Mouse (Mus musculus) heart, embryonic 10.5 days (tissue): ENCODE measurements around the gene Hpdl. TPM values are rescaled to one million over a fixed set of nuclear protein-coding genes. Genes with fewer than 3 reads are reported as not detected.
"Not testable (repeated sequence)": the region's sequence is repeated elsewhere in the genome, so short reads cannot be mapped to it uniquely, and the experiment has no call there.

Experiments
- DNase-seq: peaks from one replicate; pipeline ENCODE4 v3.0.0-alpha.2; 2017; ENCODE audit warnings: low spot score
- H3K27ac ChIP-seq: fragments of 300-500 bp; sonication (generic); 2 replicates; pipeline ENCODE4 v1.5.1; 2016; ENCODE audit warnings: mild to moderate bottlenecking
- H3K27me3 ChIP-seq: fragments of 300-500 bp; sonication (generic); 2 replicates; pipeline ENCODE4 v1.6.1; 2016; ENCODE audit warnings: mild to moderate bottlenecking; ENCODE audit not compliant: poor library complexity, insufficient read depth, severe bottlenecking
- H3K36me3 ChIP-seq: fragments of 300-500 bp; sonication (generic); 2 replicates; pipeline ENCODE4 v1.6.1; 2016; ENCODE audit warnings: mild to moderate bottlenecking, moderate library complexity
- H3K4me1 ChIP-seq: fragments of 300-500 bp; sonication (generic); 2 replicates; pipeline ENCODE4 v1.6.1; 2016; ENCODE audit warnings: mild to moderate bottlenecking
- H3K4me3 ChIP-seq: fragments of 300-500 bp; sonication (generic); 2 replicates; pipeline ENCODE4 v1.5.1; 2016; ENCODE audit warnings: mild to moderate bottlenecking, moderate library complexity
- H3K9me3 ChIP-seq: fragments of 300-500 bp; sonication (generic); 2 replicates; pipeline ENCODE4 v1.6.1; 2016; ENCODE audit warnings: mild to moderate bottlenecking, moderate library complexity
- WGBS: fragments of 180-500 bp; shearing (Covaris S2); methylation state at CpG from one replicate; pipeline ENCODE4 v1.1.7; 2016; 5-methylcytosine and 5-hydroxymethylcytosine counted together
- polyA plus RNA-seq: library from polyadenylated mRNA; unstranded; fragments of >200 nt; fragmentation: Nextera tagmentation; extraction: Ambion mirVana; gene quantifications from 2 replicates; pipeline ENCODE4 v1.2.1, GENCODE M21; 2016

Hpdl gene
- polyA plus RNA-seq, result 0.73 and 1.3 TPM in 2 replicates

DNA sequence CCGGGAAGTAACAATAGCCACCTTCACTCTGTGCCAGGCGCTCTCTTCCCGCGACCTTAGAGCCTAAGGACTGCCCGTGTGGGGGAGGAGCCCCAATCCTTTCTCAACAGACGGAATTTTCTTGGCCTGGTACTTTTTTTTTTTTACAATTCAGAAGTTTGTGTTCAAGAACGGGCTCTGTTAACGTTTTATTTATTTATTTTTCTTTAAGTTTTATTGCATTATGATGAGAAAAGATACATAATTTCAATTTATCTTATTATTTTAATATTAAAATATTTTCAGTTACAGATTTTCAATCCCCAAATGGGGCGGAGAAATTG, at the start of gene Hpdl:
Hpdl (minus strand) TSS at position 14 of the 323 bp plus-strand sequence.
- H3K4me1 ChIP-seq, result peaks cover 23% of the 10 kb centered on the region
- no peak for DNase-seq
- WGBS, result 12% methylated on average over 9 of the region's 9 CpGs
- H3K36me3 ChIP-seq, result peaks cover 16% of the 10 kb centered on the region
- peak within 1 kb of the TSS; percentile 71 for H3K4me3 ChIP-seq
- H3K27me3 ChIP-seq, result peaks cover 33% of the 10 kb centered on the region
- peak within 1 kb of the TSS; percentile 81 for H3K27ac ChIP-seq
- H3K9me3 ChIP-seq, result no peaks in the 10 kb centered on the region

DNA sequence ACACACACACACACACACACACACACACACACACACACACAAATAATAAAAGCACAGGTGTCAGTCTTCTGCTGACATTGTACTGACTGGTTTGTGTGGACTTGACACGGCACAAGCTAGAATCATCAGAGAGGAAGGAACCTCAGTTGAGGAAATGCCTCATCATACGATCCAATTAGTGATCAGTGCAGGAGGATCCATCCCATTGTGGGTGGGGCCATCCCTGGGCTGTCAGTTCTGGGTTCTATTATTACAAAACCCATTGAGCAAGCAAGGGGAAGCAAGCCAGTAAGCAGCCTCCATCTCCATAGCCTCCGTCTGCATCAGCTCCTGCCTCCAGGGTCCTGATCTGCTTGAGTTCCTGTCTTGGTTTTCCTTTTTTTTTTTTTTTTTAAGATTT, 48.4 kb upstream of the Hpdl start:
- no peaks in the 10 kb centered on the region for H3K36me3 ChIP-seq
- DNase-seq, result no peak
- H3K9me3 ChIP-seq, result no peaks in the 10 kb centered on the region
- H3K27ac ChIP-seq, result no peak overlapping the region
- no peak overlapping the region for H3K4me3 ChIP-seq
- 78% methylated on average over 3 of the region's 3 CpGs for WGBS
- H3K27me3 ChIP-seq, result peaks cover 5% of the 10 kb centered on the region; the same call in 1 of the 2 replicates
- no peaks in the 10 kb centered on the region for H3K4me1 ChIP-seq

DNA sequence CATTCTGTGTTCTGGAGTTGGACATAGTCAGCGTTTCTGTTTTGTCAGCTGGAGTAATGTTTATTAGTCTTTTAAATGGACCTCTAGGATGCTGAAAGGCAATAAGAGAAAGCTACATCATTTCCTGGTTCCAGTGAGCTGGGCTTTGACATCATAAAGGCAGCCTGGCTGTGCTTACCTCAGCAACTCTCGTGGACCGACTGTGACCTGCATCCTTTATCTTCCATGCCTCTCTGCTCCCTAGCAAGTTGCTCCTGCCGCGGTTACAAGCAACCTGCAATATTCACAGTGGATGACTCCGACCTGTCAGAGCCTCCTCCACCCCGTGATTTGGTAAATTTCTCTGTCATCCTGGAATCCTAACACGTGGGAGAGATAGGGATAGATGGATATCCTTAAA, 40.5 kb upstream of the Hpdl start:
- Histone ChIP-seq H3K4me3 (no peak overlapping the region), H3K27me3 (no peaks in the 10 kb centered on the region), H3K27ac (no peak overlapping the region), H3K4me1 (no peaks in the 10 kb centered on the region), H3K9me3 (no peaks in the 10 kb centered on the region), H3K36me3 (no peaks in the 10 kb centered on the region)
- no peak for DNase-seq
- WGBS, result 59% methylated on average over 8 of the region's 8 CpGs

DNA sequence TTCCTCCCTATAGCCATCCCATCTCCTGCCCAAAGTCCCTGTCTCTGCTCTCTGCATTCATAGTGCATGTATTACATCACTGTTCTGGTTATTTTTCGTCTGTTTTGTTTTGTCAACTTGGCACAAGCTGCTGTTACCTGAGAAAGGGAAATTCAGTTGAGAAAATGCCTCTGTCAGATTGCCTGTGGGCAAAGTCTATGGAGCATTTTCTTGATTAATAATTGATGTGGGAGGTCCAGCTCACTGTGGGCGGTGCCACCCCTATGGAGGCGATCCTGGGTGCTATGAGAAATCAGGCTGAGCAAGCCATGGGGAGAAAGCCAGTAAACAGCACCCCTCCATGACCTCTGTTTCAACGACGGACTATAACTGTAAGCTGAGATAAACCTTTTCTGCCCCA, 38.2 kb upstream of the Hpdl start:
- Histone ChIP-seq H3K4me1 (no peaks in the 10 kb centered on the region), H3K9me3 (no peaks in the 10 kb centered on the region), H3K36me3 (no peaks in the 10 kb centered on the region), H3K27me3 (no peaks in the 10 kb centered on the region), H3K27ac (no peak overlapping the region), H3K4me3 (no peak overlapping the region)
- WGBS, result 71% methylated on average over 5 of the region's 5 CpGs
- no peak for DNase-seq

DNA sequence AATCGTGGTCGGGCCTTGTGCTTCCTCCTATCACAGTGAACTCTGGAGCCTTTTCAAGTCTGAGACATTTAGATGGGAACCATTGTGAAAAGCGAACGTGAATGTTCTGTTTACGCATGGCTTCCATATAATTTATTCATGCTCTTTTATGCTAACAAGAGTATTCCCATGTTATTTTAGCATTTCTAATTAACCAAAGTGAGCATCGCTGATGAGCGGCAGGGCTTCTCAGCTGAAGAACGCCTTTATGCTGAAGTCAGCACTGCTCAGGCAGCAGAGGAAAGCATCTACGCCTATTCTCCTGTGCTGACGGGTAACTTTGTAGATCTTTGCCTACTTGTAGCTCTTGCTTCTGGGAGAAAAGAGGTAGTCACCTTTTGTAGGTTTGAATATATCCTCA, 35.7 kb upstream of the Hpdl start:
- Histone ChIP-seq H3K9me3 (no peaks in the 10 kb centered on the region), H3K27me3 (no peaks in the 10 kb centered on the region), H3K4me3 (no peak overlapping the region), H3K4me1 (0 out of 2 replicates have a peak, but pooled peaks cover 6% of the 10 kb centered on the region), H3K36me3 (no peaks in the 10 kb centered on the region), H3K27ac (no peak overlapping the region)
- no peak for DNase-seq
- 89% methylated on average over 10 of the region's 10 CpGs for WGBS

DNA sequence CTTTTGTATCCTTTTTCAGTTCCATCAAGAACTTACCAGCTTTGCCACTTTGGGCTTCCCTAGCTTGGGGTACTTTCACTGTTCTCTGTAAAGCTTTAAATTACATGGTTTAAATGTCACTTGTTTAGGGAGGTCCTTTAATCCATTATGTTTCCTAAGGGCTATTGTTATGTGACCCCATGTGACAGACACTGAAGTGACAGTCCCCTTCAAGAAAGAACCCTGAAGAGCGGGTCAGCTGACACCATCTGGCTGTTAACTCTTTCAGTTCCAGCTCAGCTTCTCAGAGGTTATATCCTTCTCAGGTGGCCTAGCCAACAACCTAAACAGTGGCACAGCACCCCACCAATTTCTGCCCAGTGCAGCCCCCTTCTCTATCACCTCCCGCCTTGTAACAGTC, 32.8 kb upstream of the Hpdl start:
- WGBS, result 27% methylated on average over 2 of the region's 2 CpGs
- DNase-seq, result no peak
- no peaks in the 10 kb centered on the region for H3K9me3 ChIP-seq
- H3K27me3 ChIP-seq, result no peaks in the 10 kb centered on the region
- H3K27ac ChIP-seq, result no peak overlapping the region
- H3K4me1 ChIP-seq, result 0 out of 2 replicates have a peak, but pooled peaks cover 6% of the 10 kb centered on the region
- H3K4me3 ChIP-seq, result no peak overlapping the region
- H3K36me3 ChIP-seq, result no peaks in the 10 kb centered on the region

DNA sequence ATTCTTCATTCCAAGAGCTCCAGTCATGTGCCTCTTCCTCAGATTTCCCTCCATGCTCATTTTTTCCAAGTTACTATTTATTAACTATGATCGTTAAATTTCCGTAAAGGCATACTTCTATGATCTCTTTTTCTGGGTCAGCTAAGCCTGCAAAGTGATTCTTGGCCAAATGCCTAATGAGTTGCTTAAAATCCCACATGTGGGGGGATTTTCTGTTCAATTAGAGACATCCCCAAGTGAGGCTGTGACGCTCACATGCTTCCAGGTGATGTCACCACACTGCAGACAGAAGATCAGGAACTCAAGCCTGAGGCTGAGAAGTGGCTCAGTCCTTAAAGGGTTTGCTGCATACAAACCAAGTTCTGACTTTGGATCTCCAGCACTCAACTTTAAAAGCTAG, 28.4 kb upstream of the Hpdl start:
- WGBS, result 82% methylated on average over 3 of the region's 3 CpGs
- Histone ChIP-seq H3K4me3 (no peak overlapping the region), H3K9me3 (no peaks in the 10 kb centered on the region), H3K36me3 (no peaks in the 10 kb centered on the region), H3K27me3 (no peaks in the 10 kb centered on the region), H3K27ac (no peak overlapping the region), H3K4me1 (0 out of 2 replicates have a peak, but pooled peaks cover 6% of the 10 kb centered on the region)
- DNase-seq, result no peak

DNA sequence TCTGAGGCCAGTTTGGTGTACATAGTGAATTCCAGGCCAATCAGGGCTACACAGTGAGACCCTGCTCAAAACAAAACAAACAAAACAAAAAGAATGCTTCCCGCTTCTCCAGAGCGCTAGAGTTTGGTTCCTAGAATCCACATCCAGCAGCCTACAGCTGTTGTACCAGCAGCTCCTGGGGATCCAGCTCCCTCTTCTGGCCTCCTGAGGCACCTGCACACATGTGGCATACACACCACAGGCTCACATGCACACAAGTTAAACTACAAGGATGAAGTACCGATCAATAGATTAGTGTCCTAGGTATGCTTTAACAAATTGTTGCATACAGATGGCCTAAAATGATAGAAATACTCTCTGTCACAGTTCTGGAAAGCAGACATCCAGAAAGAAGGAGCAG, 22.8 kb upstream of the Hpdl start:
- 86% methylated on average over 3 of the region's 3 CpGs for WGBS
- H3K9me3 ChIP-seq, result no peaks in the 10 kb centered on the region
- DNase-seq, result no peak
- H3K4me1 ChIP-seq, result no peaks in the 10 kb centered on the region
- H3K27ac ChIP-seq, result no peak overlapping the region
- H3K4me3 ChIP-seq, result no peak overlapping the region
- peaks cover 17% of the 10 kb centered on the region for H3K27me3 ChIP-seq
- no peaks in the 10 kb centered on the region for H3K36me3 ChIP-seq

DNA sequence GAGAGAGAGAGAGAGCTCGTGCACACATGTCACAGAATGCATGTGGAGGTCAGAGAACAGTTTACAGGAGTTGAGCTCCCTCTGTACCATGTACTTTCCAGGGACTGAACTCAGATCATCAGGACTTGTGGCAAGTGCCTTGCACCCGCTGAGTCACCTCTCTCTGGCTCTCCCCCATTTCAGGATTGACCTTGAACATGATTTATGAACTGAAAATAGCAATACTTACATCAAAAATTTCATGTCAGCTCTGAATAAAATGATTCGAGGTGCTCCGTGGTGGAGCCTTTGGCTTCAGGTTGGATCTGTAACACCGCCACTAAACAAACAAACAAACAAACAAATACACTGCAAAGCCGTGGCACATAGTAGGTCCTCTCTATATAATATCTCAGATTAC, 19.3 kb upstream of the Hpdl start:
- Histone ChIP-seq H3K27me3 (peaks cover 21% of the 10 kb centered on the region), H3K4me3 (no peak overlapping the region), H3K4me1 (no peaks in the 10 kb centered on the region), H3K36me3 (no peaks in the 10 kb centered on the region), H3K27ac (no peak overlapping the region), H3K9me3 (no peaks in the 10 kb centered on the region)
- 83% methylated on average over 6 of the region's 6 CpGs for WGBS
- DNase-seq, result no peak

DNA sequence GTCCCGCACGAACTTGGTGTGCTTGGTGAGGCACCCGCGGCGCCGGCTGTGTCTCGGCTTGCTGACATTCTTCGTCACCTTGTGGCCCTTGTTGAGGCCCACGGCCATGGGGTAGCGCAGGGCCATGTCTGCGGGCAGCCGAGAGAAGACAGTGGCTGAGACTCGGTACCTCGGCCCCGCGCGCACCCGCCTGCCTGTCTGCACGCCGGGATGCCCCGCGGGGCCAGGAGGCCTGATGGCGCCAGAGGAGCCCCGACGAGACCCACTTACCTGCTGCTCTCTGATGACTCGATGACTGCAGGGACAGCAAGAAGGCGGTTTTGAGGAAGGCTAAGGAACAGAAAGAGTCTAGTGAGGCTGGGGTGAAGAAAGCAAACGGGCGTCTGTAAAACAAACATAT, 18.6 kb upstream of the Hpdl start:
- not testable (repeated sequence) for H3K36me3 ChIP-seq, H3K4me1 ChIP-seq, H3K9me3 ChIP-seq, DNase-seq, H3K27ac ChIP-seq
- peak overlapping the region; percentile 47 for H3K4me3 ChIP-seq
- H3K27me3 ChIP-seq, result peaks cover 21% of the 10 kb centered on the region
- 13% methylated on average over 26 of the region's 29 CpGs for WGBS

DNA sequence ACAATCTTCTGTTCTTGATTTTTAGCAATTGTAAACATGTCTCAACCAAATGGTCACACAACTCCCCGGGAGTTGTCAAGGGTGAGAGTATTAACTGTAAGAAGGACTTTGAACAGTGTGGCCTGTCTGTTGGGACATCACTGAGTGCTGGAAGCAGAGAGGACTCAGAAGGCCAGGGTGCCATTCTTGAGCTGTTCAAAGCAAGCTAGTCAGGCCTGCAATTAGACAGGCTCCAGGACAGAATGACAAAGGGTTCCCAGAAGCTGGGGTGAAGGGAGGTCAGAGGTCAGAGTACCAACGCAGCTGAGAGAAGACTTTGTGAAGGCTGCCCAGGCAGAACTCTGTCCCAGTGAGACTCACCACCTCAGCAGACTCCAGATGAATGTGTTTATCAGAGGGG, 17.5 kb upstream of the Hpdl start:
- WGBS, result 50% methylated on average over 2 of the region's 2 CpGs
- no peaks in the 10 kb centered on the region for H3K36me3 ChIP-seq
- DNase-seq, result no peak
- no peaks in the 10 kb centered on the region for H3K9me3 ChIP-seq
- H3K4me3 ChIP-seq, result no peak overlapping the region
- H3K4me1 ChIP-seq, result no peaks in the 10 kb centered on the region
- peaks cover 21% of the 10 kb centered on the region for H3K27me3 ChIP-seq
- no peak overlapping the region for H3K27ac ChIP-seq

DNA sequence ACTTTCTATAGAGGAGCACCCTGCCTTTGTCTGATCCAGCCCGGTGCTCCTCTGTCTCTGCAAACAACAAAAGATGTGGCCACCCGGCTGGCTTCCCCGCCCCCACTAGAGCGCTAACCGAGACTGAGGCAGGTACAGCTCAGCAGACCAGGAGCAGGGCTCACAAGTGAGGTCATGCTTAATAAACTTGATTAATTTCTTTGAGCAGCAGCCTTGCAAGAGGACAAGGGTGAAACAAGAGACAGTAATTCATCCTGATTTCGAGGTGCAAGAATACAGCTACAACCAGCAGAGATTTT, 8.5 kb upstream of the Hpdl start:
- H3K27ac ChIP-seq, result no peak overlapping the region
- H3K9me3 ChIP-seq, result no peaks in the 10 kb centered on the region
- no peak for DNase-seq
- WGBS, result 39% methylated on average over 6 of the region's 6 CpGs
- no peak overlapping the region for H3K4me3 ChIP-seq
- H3K4me1 ChIP-seq, result peaks cover 6% of the 10 kb centered on the region
- no peaks in the 10 kb centered on the region for H3K27me3 ChIP-seq
- H3K36me3 ChIP-seq, result no peaks in the 10 kb centered on the region

DNA sequence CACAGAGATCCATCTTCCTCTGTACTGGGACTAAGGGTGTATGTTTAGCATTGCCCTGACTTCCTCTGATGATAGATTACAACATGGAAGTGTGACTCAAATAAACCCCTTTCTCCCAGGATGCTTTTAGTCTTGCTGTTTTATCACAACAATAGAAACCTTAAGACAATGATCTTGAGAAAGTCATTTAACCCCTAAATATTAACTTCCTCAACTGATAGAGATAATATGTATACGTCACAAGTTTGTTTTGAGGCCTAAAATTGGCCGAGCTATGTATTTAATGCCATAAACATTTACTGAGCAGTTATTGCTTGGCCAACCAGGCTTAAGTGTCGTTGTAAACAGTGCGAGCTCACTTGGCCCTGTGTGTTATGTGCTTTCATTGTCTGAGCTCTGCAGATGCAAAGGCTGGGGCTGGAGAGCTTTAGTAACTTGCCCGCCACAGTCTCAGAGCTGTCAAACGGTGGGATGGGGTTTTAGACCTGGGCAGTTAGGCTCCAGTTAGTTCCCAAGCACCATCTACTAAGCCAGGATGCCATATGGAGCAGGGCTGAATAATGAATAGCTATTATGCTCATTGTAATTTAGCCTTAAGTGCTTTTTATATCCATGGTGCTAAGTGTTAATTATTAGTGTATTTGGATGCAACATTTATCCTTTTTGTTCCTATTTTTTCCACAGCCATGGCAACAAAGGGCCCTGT, 8.0 kb upstream of the Hpdl start:
- no peak for DNase-seq
- Histone ChIP-seq H3K27ac (no peak overlapping the region), H3K36me3 (no peaks in the 10 kb centered on the region), H3K4me1 (peaks cover 7% of the 10 kb centered on the region), H3K9me3 (no peaks in the 10 kb centered on the region), H3K4me3 (no peak overlapping the region), H3K27me3 (no peaks in the 10 kb centered on the region)
- 64% methylated on average over 6 of the region's 6 CpGs for WGBS

DNA sequence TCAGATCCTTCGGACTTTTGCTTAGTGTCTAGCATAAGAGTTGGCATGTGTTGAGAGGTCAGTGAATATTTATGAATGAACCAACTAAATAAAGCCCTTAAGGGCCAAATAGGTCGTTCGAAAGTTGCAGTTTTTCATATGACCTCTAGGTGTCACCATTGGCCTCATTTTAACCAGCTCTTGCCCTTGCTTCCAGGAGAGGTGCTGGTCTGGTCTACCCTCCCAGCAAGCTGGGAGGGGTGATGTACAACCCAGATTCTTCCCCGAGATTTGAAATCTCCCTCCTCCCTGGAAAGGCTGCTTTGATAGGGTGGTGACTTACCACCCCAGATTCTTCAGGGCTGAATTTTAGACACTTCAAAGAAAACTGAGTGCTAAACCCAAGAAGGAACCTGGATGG, 6.3 kb upstream of the Hpdl start:
- no peak overlapping the region for H3K27ac ChIP-seq
- H3K4me1 ChIP-seq, result peaks cover 10% of the 10 kb centered on the region
- no peaks in the 10 kb centered on the region for H3K9me3 ChIP-seq
- no peaks in the 10 kb centered on the region for H3K27me3 ChIP-seq
- H3K4me3 ChIP-seq, result no peak overlapping the region
- H3K36me3 ChIP-seq, result no peaks in the 10 kb centered on the region
- 3% methylated on average over 4 of the region's 4 CpGs for WGBS
- DNase-seq, result no peak
